Mouse (Mus musculus) CH12.LX (cell line): ENCODE data around the gene Evx2. TPM values are rescaled to one million over a fixed set of nuclear protein-coding genes. Genes with fewer than 3 reads are reported as not detected.

ENCODE experiments used
- DNase-seq: peaks from one replicate; pipeline ENCODE4 v3.0.0-alpha.2; 2013; ENCODE audit errors: extremely low read depth
- H3K27ac ChIP-seq: 2 replicates; pipeline ENCODE4 v1.5.1; 2012; ENCODE audit warnings: low read depth, mild to moderate bottlenecking, control low read depth, moderate library complexity; ENCODE audit not compliant: insufficient read depth
- H3K27me3 ChIP-seq: replicated peaks from 2 replicates; pipeline ENCODE3; 2012; ENCODE audit warnings: inconsistent platforms
- H3K36me3 ChIP-seq, 2 experiments: replicated peaks in 1 of 2; 2 replicates each; pipeline versions ENCODE3 to v1.6.1; 2012; ENCODE audit warnings: inconsistent platforms in 1 of 2, low read length in 1 of 2, mild to moderate bottlenecking in 1 of 2, mixed read lengths in 1 of 2, moderate library complexity in 1 of 2; ENCODE audit not compliant: control insufficient read depth in 1 of 2, insufficient read depth in 1 of 2
- H3K4me1 ChIP-seq, 2 experiments: 2 replicates each; pipeline ENCODE4 v1.6.1; 2012; ENCODE audit warnings: inconsistent platforms in 1 of 2, moderate library complexity in 1 of 2; ENCODE audit not compliant: insufficient read depth in 2 of 2, control insufficient read depth in 1 of 2
- H3K4me2 ChIP-seq: 2 replicates; pipeline ENCODE4 v1.6.1; 2012; ENCODE audit warnings: low read depth, mild to moderate bottlenecking, control low read depth; ENCODE audit not compliant: poor library complexity, insufficient read depth, severe bottlenecking
- H3K4me3 ChIP-seq, 3 experiments: fragments of 150-350 bp in 1 of 3; sonication (generic) in 1 of 3; replicated peaks in 1 of 3; 2 replicates each; pipeline versions ENCODE3 to v1.5.1; 2011 to 2012; ENCODE audit warnings: low read depth in 2 of 3, low read length in 2 of 3, mild to moderate bottlenecking in 2 of 3, moderate library complexity in 2 of 3, control low read depth in 1 of 3, improper control_type of control experiment in 1 of 3, inconsistent platforms in 1 of 3, mixed read lengths in 1 of 3; ENCODE audit not compliant: poor library complexity in 1 of 3
- H3K79me2 ChIP-seq: replicated peaks from 2 replicates; pipeline ENCODE4 v1.6.1; 2012; ENCODE audit warnings: mild to moderate bottlenecking, moderate library complexity; ENCODE audit not compliant: control insufficient read depth, poor library complexity, insufficient read depth, severe bottlenecking; ENCODE audit errors: extremely low read depth
- H3K9ac ChIP-seq: 2 replicates; pipeline ENCODE4 v1.6.1; 2012; ENCODE audit warnings: low read depth, mild to moderate bottlenecking, control low read depth, moderate library complexity; ENCODE audit not compliant: insufficient read depth
- H3K9me3 ChIP-seq: replicated peaks from 2 replicates; pipeline ENCODE3; 2012; ENCODE audit warnings: low read length, inconsistent platforms, mixed read lengths
- BHLHE40 ChIP-seq: IDR thresholded peaks from 2 replicates; pipeline ENCODE4 v1.6.1; 2011; ENCODE audit warnings: mild to moderate bottlenecking, low read depth, low read length, improper control_type of control experiment
- E2F4 ChIP-seq: IDR thresholded peaks from 2 replicates; pipeline ENCODE4 v1.6.1; 2011; ENCODE audit warnings: low read depth, low read length, improper control_type of control experiment; ENCODE audit not compliant: insufficient replicate concordance
- ELF1 ChIP-seq: IDR thresholded peaks from 2 replicates; pipeline ENCODE4 v1.6.1; 2014; ENCODE audit warnings: low read depth, mild to moderate bottlenecking, inconsistent platforms, low read length, improper control_type of control experiment
- GABPA ChIP-seq: IDR thresholded peaks from 2 replicates; pipeline ENCODE4 v1.6.1; 2012; ENCODE audit warnings: low read depth, low read length, improper control_type of control experiment, inconsistent platforms; ENCODE audit not compliant: insufficient replicate concordance
- HCFC1 ChIP-seq: IDR thresholded peaks from 2 replicates; pipeline ENCODE4 v1.6.1; 2012; ENCODE audit warnings: low read depth, mild to moderate bottlenecking, inconsistent platforms, low read length, improper control_type of control experiment
- IRF4 ChIP-seq: IDR thresholded peaks from 2 replicates; pipeline ENCODE4 v1.6.1; 2014; ENCODE audit warnings: low read depth, mild to moderate bottlenecking, inconsistent platforms, low read length, improper control_type of control experiment
- JUND ChIP-seq: conservative IDR thresholded peaks from 2 replicates; pipeline ENCODE4 v1.6.1; 2011; ENCODE audit warnings: low read depth, low read length, improper control_type of control experiment
- KAT2A ChIP-seq: IDR thresholded peaks from 2 replicates; pipeline ENCODE4 v1.6.1; 2012; ENCODE audit warnings: low read length, improper control_type of control experiment, inconsistent platforms; ENCODE audit not compliant: insufficient replicate concordance
- MXI1 ChIP-seq: IDR thresholded peaks from 2 replicates; pipeline ENCODE4 v1.6.1; 2011; ENCODE audit warnings: mild to moderate bottlenecking, low read depth, low read length, improper control_type of control experiment
- MYC ChIP-seq: IDR thresholded peaks from 2 replicates; pipeline ENCODE4 v1.6.1; 2011; ENCODE audit warnings: low read depth, mild to moderate bottlenecking, improper control_type of control experiment, low read length
- NELFE ChIP-seq: IDR thresholded peaks from 2 replicates; pipeline ENCODE4 v1.6.1; 2011; ENCODE audit warnings: low read depth, low read length, improper control_type of control experiment
- NRF1 ChIP-seq: IDR thresholded peaks from 2 replicates; pipeline ENCODE4 v1.6.1; 2014; ENCODE audit warnings: low read depth, mild to moderate bottlenecking, inconsistent platforms, low read length, improper control_type of control experiment, moderate library complexity
- POLR2A ChIP-seq: IDR thresholded peaks from 2 replicates; pipeline ENCODE4 v1.6.1; 2011; ENCODE audit warnings: low read depth, mild to moderate bottlenecking, improper control_type of control experiment, low read length
- POLR2AphosphoS2 ChIP-seq: IDR thresholded peaks from 2 replicates; pipeline ENCODE4 v1.6.1; 2011; ENCODE audit warnings: low read depth, low read length, improper control_type of control experiment
- SIN3A ChIP-seq: IDR thresholded peaks from 2 replicates; pipeline ENCODE4 v1.6.1; 2012; ENCODE audit warnings: low read length, improper control_type of control experiment, inconsistent platforms
- SMC3 ChIP-seq: IDR thresholded peaks from 2 replicates; pipeline ENCODE4 v1.6.1; 2011; ENCODE audit warnings: low read depth, low read length, improper control_type of control experiment
- TBP ChIP-seq: conservative IDR thresholded peaks from 2 replicates; pipeline ENCODE4 v1.6.1; 2011; ENCODE audit warnings: low read depth, low read length, improper control_type of control experiment
- TCF12 ChIP-seq: IDR thresholded peaks from 2 replicates; pipeline ENCODE4 v1.6.1; 2014; ENCODE audit warnings: low read depth, mild to moderate bottlenecking, inconsistent platforms, low read length, improper control_type of control experiment
- UBTF ChIP-seq: IDR thresholded peaks from 2 replicates; pipeline ENCODE4 v1.6.1; 2012; ENCODE audit warnings: low read depth, mild to moderate bottlenecking, inconsistent platforms, low read length, improper control_type of control experiment, moderate library complexity
- USF1 ChIP-seq: IDR thresholded peaks from 2 replicates; pipeline ENCODE4 v1.6.1; 2014; ENCODE audit warnings: low read depth, mild to moderate bottlenecking, inconsistent platforms, low read length, improper control_type of control experiment
- ZMIZ1 ChIP-seq: IDR thresholded peaks from 2 replicates; pipeline ENCODE4 v1.6.1; 2012; ENCODE audit warnings: low read depth, mild to moderate bottlenecking, inconsistent platforms, low read length, improper control_type of control experiment
- ZNF384 ChIP-seq: IDR thresholded peaks from 2 replicates; pipeline ENCODE4 v1.6.1; 2012; ENCODE audit warnings: low read depth, low read length, improper control_type of control experiment, inconsistent platforms
- dilution Hi-C: fragments of 300-500 bp; cut with MboI; formaldehyde crosslinking; loops from 2 replicates; pipeline ENCODE4 v1.14.3; 2020; ENCODE audit warnings: low sequenced_read_pairs; ENCODE audit not compliant: extremely low pct_unique_long_range_greater_than_20kb, extremely low pct_ligation_motif_present
- in situ Hi-C: fragments of 300-500 bp; cut with MboI; formaldehyde crosslinking; loops from 3 replicates; pipeline ENCODE4 v1.14.3; 2019; ENCODE audit warnings: low sequenced_read_pairs, low pct_ligation_motif_present, low pct_unique_long_range_greater_than_20kb, mixed read lengths
- polyA plus RNA-seq: library from polyadenylated mRNA; unstranded; fragments of >175 nt; gene quantifications from 2 replicates; pipeline ENCODE4 v1.2.1, GENCODE M21; 2012; ENCODE audit warnings: low read depth; ENCODE audit not compliant: insufficient read length
- total RNA-seq, 2 experiments: library from RNA; depleted of rRNA; stranded (reverse); fragments of 300-350 nt in 1 of 2; fragments of >200 nt in 1 of 2; gene quantifications; 2 replicates each; pipeline ENCODE4 v1.2.3; 2012 to 2014

Gene Evx2
- total and polyA plus RNA-seq, 3 experiments = not detected

DNA sequence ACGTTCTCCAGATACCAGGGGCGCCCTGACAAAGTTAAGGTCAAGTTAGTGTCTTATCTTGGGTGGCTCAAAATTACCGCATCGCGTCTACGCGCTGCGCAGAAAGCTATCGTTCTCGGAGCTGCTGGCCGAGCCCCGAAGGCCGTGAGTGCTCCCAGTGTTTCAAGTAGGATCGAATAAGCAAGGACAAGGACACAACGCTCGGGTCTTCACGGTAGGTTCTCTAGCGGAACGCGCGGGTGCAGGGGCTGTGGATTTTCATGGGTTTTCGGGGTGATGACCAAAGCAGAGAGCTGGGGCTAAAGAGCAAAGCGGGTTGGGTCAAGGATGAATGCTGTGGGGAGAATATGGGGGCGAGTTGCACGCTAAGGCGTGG is 20.2 kb upstream of the Evx2 start:
- Histone ChIP-seq H3K27ac (no peak overlapping the region), H3K4me1 (no peaks in the 10 kb centered on the region), H3K27me3 (no peaks in the 10 kb centered on the region), H3K79me2 (no peaks in the 10 kb centered on the region), H3K36me3 (no peaks in the 10 kb centered on the region), H3K9ac (no peak overlapping the region), H3K9me3 (peaks cover 27% of the 10 kb centered on the region), H3K4me3 (no peak overlapping the region), H3K4me2 (no peak overlapping the region)
- dilution Hi-C loops (no loop called here), in situ Hi-C loops (loop anchor here (25.0 kb wide), 1 partner anchor 633 kb away; no protein-coding TSS in a partner anchor)
- DNase-seq = no peak
- TF ChIP-seq ELF1 (no peak), HCFC1 (no peak), NELFE (no peak), TBP (no peak), BHLHE40 (no peak), E2F4 (no peak), SMC3 (no peak), MYC (no peak), MXI1 (no peak)

GRCm38 (mm10) chr2:74678891-74679595 is 19.7 kb upstream of the Evx2 start, which contains the start of gene Hoxd11:
Gene Hoxd11 (plus strand): TSS chr2:74679557.
- Histone ChIP-seq H3K9ac (no peak within 1 kb of the TSS), H3K9me3 (peaks cover 27% of the 10 kb centered on the region), H3K36me3 (no peaks in the 10 kb centered on the region), H3K4me3 (no peak within 1 kb of the TSS), H3K4me1 (no peaks in the 10 kb centered on the region), H3K4me2 (no peak within 1 kb of the TSS), H3K27me3 (no peaks in the 10 kb centered on the region), H3K79me2 (no peaks in the 10 kb centered on the region), H3K27ac (no peak within 1 kb of the TSS)
- in situ Hi-C loops (loop anchor here (25.0 kb wide), 1 partner anchor 633 kb away; no protein-coding TSS in a partner anchor), dilution Hi-C loops (no loop called here)
- TF ChIP-seq POLR2AphosphoS2 (no peak), UBTF (no peak), USF1 (no peak), TCF12 (no peak), IRF4 (no peak), ZMIZ1 (no peak), TBP (no peak), KAT2A (no peak), ZNF384 (no peak), GABPA (no peak), SIN3A (no peak), NRF1 (no peak), POLR2A (no peak), JUND (no peak), MYC (no peak)
- DNase-seq = no peak
